Mouse (Mus musculus) neural tube, embryonic 15.5 days (tissue): ENCODE data around the gene Eri3. TPM values are rescaled to one million over a fixed set of nuclear protein-coding genes. Genes with fewer than 3 reads are reported as not detected.

Experiments
- ATAC-seq: fragments of 200-750 bp; cut with Nextera tagmentation; 2 replicates; pipeline ENCODE4 v1.8.0; 2017; ENCODE audit warnings: mild to moderate bottlenecking, moderate TSS enrichment, moderate library complexity; ENCODE audit not compliant: low FRiP score
- H3K27ac ChIP-seq: fragments of 300-500 bp; sonication (generic); replicated peaks from 2 replicates; pipeline ENCODE4 v1.5.1; 2015; ENCODE audit warnings: mild to moderate bottlenecking, inconsistent platforms
- H3K27me3 ChIP-seq: fragments of 300-500 bp; sonication (generic); replicated peaks from 2 replicates; pipeline ENCODE4 v1.6.1; 2015; ENCODE audit warnings: inconsistent platforms
- H3K36me3 ChIP-seq: fragments of 300-500 bp; sonication (generic); 2 replicates; pipeline ENCODE4 v1.6.1; 2015; ENCODE audit warnings: inconsistent platforms
- H3K4me1 ChIP-seq: fragments of 300-500 bp; sonication (generic); 2 replicates; pipeline ENCODE4 v1.6.1; 2015; ENCODE audit warnings: inconsistent platforms
- H3K4me2 ChIP-seq: fragments of 300-500 bp; sonication (generic); 2 replicates; pipeline ENCODE4 v1.6.1; 2015; ENCODE audit warnings: inconsistent platforms, mild to moderate bottlenecking, moderate library complexity
- H3K4me3 ChIP-seq: fragments of 300-500 bp; sonication (generic); replicated peaks from 2 replicates; pipeline ENCODE4 v1.5.1; 2015; ENCODE audit warnings: mild to moderate bottlenecking, inconsistent platforms
- H3K9ac ChIP-seq: fragments of 300-500 bp; sonication (generic); replicated peaks from 2 replicates; pipeline ENCODE4 v1.6.1; 2015; ENCODE audit warnings: mild to moderate bottlenecking, inconsistent platforms
- H3K9me3 ChIP-seq: fragments of 300-500 bp; sonication (generic); replicated peaks from 2 replicates; pipeline ENCODE4 v1.6.1; 2016; ENCODE audit warnings: inconsistent platforms
- WGBS: fragments of 180-500 bp; shearing (Covaris S2); methylation state at CpG from one replicate; pipeline ENCODE4 v1.1.7; 2015; ENCODE audit warnings: mixed read lengths; 5-methylcytosine and 5-hydroxymethylcytosine counted together
- polyA plus RNA-seq: library from polyadenylated mRNA; unstranded; fragments of >200 nt; fragmentation: Nextera tagmentation; extraction: Ambion mirVana; gene quantifications from 2 replicates; pipeline ENCODE4 v1.2.1, GENCODE M21; 2015

Gene Eri3
- polyA plus RNA-seq, 1 experiment from 2014 or later, result 244 TPM

DNA sequence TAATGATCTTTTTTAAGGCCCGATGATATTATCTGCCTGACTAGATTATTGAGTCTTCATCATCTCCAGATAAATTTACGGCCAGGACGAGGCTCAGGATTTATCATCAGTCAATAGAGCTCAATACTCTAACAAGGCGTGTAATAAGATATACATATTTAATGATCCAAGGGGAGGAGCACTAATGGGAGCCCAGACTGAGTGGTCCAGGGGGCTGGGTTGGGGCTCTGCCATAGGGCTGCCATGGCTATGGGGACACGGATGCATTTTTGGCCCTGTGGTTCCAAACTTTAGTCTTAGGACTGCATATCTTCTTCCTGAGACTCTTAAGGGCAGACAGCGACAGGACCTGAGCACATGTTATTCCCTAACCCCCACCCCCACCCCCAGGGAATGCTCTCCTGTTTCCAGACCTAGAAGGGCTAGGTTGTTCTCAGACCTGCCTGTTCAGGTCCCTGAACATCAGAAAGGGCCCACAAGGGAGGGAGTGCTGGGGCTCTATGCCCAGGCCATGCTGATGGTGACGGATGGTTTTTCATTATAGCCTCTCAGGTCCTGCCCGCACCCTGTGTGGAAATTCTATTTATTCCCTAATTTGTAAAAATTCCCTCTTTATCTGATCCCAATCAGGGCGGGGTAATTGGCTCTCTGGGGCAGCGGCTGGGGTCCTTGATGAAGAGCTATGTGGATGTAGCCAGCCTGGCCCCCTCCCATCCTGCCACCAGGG lies 114.4 kb downstream of the Eri3 start:
- no peak overlapping the region for H3K4me2 ChIP-seq
- no peak overlapping the region for H3K4me3 ChIP-seq
- peak overlapping the region; percentile 20; the same call in 1 of the 2 replicates for H3K9ac ChIP-seq
- H3K9me3 ChIP-seq, result no peaks in the 10 kb centered on the region
- H3K36me3 ChIP-seq, result no peaks in the 10 kb centered on the region
- H3K27ac ChIP-seq, result no peak overlapping the region
- no peak for ATAC-seq
- peaks cover 21% of the 10 kb centered on the region for H3K4me1 ChIP-seq
- no peaks in the 10 kb centered on the region for H3K27me3 ChIP-seq
- WGBS, result 41% methylated on average over 10 of the region's 10 CpGs

- peak; percentile 66; the same call in 1 of the 2 replicates for ATAC-seq
- no peaks in the 10 kb centered on the region for H3K36me3 ChIP-seq
- H3K27ac ChIP-seq, result peak overlapping the region; percentile 67
- no peak overlapping the region for H3K9ac ChIP-seq
- 11% methylated on average over 7 of the region's 7 CpGs for WGBS
- H3K4me2 ChIP-seq, result peak overlapping the region; percentile 11; the same call in 1 of the 2 replicates
- no peak overlapping the region for H3K4me3 ChIP-seq
- peaks cover 21% of the 10 kb centered on the region for H3K4me1 ChIP-seq
- H3K9me3 ChIP-seq, result no peaks in the 10 kb centered on the region
- H3K27me3 ChIP-seq, result no peaks in the 10 kb centered on the region
These were observed 115.4 kb downstream of the Eri3 start for GRCm38 (mm10) chr4:117665531-117665930.

- Histone ChIP-seq H3K4me1 (peaks cover 21% of the 10 kb centered on the region), H3K9me3 (no peaks in the 10 kb centered on the region), H3K9ac (no peak overlapping the region), H3K27ac (peak overlapping the region; percentile 58; the same call in 1 of the 2 replicates), H3K4me3 (no peak overlapping the region), H3K27me3 (no peaks in the 10 kb centered on the region), H3K36me3 (no peaks in the 10 kb centered on the region), H3K4me2 (no peak overlapping the region)
- 37% methylated on average over 8 of the region's 8 CpGs for WGBS
- ATAC-seq, result 0 out of 2 replicates have a peak, but pooled peaks have one; percentile 8
These were observed 115.9 kb downstream of the Eri3 start for GRCm38 (mm10) chr4:117666054-117666453.

DNA sequence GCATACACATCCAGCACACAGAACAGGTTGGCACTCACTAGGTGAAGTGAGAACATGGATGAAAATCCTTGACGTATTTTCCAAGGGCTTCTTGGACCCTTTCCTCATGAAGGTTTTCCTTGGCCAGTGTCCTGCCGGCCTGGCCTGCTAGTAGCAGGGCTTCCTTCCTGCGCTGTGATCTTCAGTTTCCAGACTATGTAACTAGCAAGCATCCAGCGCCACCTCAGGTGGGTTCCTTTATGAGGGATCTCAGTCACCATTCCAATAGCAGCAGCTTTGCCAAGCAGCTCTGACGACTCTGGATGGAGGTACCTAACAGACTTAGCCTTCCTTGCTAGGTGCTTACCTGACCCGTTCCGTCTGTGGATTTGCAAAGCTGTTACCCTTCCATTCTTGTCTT lies 119.7 kb downstream of the Eri3 start:
- Histone ChIP-seq H3K4me2 (no peak overlapping the region), H3K4me1 (peaks cover 14% of the 10 kb centered on the region), H3K36me3 (peaks cover 20% of the 10 kb centered on the region), H3K9me3 (no peaks in the 10 kb centered on the region), H3K27ac (no peak overlapping the region), H3K27me3 (no peaks in the 10 kb centered on the region), H3K4me3 (no peak overlapping the region), H3K9ac (no peak overlapping the region)
- no peak for ATAC-seq
- WGBS, result 81% methylated on average over 7 of the region's 7 CpGs

DNA sequence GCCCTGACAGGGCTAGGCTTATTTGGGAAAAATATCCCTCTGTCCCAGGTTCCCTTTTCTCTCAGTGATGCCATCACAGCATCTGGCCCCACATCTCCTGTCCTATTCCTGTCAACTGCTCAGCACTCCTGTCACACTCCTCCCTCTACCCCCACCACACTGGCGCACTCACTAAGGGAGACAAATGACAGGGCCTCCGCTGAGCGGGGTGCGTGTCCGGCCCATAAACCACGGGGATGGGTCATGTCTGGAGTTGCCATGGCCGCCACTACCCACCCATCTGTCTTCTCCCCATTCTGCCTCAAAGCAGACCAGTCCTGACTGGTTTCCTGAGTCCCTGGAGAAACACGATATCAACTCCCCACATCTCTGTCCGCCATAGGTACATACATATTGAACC lies 121.9 kb downstream of the Eri3 start:
- H3K4me3 ChIP-seq, result no peak overlapping the region
- WGBS, result 30% methylated on average over 9 of the region's 9 CpGs
- H3K4me2 ChIP-seq, result no peak overlapping the region
- H3K4me1 ChIP-seq, result peaks cover 4% of the 10 kb centered on the region; the same call in 1 of the 2 replicates
- H3K9ac ChIP-seq, result no peak overlapping the region
- no peak overlapping the region for H3K27ac ChIP-seq
- no peaks in the 10 kb centered on the region for H3K9me3 ChIP-seq
- H3K36me3 ChIP-seq, result peaks cover 39% of the 10 kb centered on the region
- no peaks in the 10 kb centered on the region for H3K27me3 ChIP-seq
- ATAC-seq, result no peak

DNA sequence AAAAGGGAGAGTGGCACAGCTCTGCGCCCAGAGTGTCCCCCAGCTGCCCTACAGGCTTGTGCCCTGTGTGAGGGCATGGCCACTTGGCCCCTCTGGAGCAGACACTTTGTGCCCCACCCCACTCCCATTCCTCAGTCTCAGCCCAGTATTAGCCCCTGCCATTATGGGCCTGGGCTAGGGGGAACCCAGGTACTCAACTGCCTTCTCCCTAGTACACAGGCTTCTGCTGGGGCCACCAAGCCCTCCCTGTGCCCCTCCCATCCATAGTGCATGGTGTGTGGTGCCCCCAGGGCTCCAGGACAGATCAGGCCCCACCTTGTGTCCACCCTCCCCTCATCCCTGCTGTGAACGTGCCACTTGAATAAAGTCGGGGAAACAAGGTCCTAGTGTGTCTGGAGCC lies 123.7 kb downstream of the Eri3 start:
- Histone ChIP-seq H3K9ac (no peak overlapping the region), H3K4me3 (no peak overlapping the region), H3K27ac (no peak overlapping the region), H3K27me3 (no peaks in the 10 kb centered on the region), H3K36me3 (peaks cover 57% of the 10 kb centered on the region), H3K4me2 (no peak overlapping the region), H3K4me1 (peaks cover 4% of the 10 kb centered on the region; the same call in 1 of the 2 replicates), H3K9me3 (no peaks in the 10 kb centered on the region)
- no peak for ATAC-seq
- WGBS, result 94% methylated on average over 3 of the region's 3 CpGs

DNA sequence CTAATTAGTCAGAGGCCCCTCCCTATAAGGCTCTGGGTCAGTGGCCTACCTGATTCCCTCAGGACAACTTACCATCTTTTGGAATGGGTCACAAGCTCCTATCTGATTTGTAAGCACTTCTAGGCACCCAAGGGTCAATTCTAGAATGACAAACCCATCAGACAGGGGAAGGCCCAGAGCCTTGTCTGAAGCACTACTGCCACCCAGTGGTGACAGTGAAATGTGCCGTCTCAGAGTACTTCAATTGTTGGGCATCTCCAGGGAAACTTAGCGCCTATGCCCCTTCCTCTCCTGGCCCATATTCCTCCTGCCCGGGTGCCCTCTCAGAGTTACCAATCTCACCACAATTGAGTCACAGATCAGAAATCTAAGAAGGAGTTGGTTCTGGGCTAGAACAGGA lies 126.7 kb downstream of the Eri3 start:
- H3K9me3 ChIP-seq, result no peaks in the 10 kb centered on the region
- ATAC-seq, result peak; percentile 45; the same call in 1 of the 2 replicates
- no peak overlapping the region for H3K27ac ChIP-seq
- peaks cover 18% of the 10 kb centered on the region for H3K4me1 ChIP-seq
- H3K4me3 ChIP-seq, result no peak overlapping the region
- H3K4me2 ChIP-seq, result no peak overlapping the region
- peaks cover 68% of the 10 kb centered on the region for H3K36me3 ChIP-seq
- no peak overlapping the region for H3K9ac ChIP-seq
- H3K27me3 ChIP-seq, result no peaks in the 10 kb centered on the region
- 12% methylated on average over 3 of the region's 3 CpGs for WGBS

DNA sequence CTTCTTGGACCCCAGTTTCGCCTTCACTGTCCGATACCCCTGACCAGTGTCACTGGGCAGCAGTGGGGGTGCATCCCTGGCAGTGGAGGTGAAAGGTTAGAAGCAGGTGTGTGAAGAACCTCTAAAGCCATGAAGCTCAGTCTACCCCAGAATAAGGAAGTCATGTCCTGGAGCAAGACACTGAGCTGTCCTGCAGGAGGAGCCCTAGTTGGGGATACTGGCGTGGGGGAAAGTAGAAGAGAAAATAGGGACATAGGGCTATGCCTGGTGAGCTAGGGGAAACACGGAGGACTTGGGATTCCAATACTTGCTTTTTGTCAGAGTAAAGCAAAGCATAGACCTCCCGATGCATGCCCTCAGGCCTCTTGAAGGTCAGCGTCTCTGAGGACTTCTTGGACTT lies 130.8 kb downstream of the Eri3 start:
- H3K4me3 ChIP-seq, result peak overlapping the region; percentile 94
- peaks cover 19% of the 10 kb centered on the region for H3K4me1 ChIP-seq
- ATAC-seq, result no peak
- no peak overlapping the region; the same call in 1 of the 2 replicates for H3K9ac ChIP-seq
- H3K4me2 ChIP-seq, result peak overlapping the region; percentile 94
- H3K9me3 ChIP-seq, result no peaks in the 10 kb centered on the region
- H3K36me3 ChIP-seq, result peaks cover 37% of the 10 kb centered on the region
- no peaks in the 10 kb centered on the region for H3K27me3 ChIP-seq
- no peak overlapping the region for H3K27ac ChIP-seq
- WGBS, result 83% methylated on average over 6 of the region's 6 CpGs

DNA sequence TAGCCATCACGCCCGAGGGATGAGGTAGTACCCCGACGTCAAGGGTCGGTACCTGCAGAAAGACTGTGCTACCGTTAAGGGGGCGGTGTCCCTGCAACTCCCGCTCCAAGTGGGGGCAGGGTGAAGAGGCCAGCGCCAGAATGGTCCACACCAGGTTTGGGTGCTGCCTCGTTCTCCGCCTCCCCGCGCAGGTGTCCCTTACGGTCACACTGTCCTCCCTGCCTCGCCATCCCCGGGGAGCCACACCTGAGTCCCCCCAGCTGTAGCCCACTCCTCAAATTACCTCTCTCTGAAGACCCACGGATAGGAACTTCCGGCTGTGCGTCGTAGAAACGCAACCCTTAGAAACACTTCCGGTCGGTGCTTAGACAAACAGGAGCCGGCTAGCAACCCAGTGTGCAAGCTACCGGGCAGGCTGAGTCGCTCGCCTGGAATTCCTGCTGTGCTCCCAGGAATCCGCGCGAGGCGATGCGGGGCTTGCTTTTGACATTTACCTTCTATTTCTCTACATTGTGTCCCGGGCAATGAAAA lies 131.8 kb downstream of the Eri3 start, which contains the start of gene Dmap1:
Gene Dmap1, minus strand, starts transcription at position 343 of the 531 bp plus-strand sequence.
- under 1% methylated on average over 33 of the region's 33 CpGs for WGBS
- Histone ChIP-seq H3K4me3 (peak within 1 kb of the TSS; percentile 94), H3K27ac (peak within 1 kb of the TSS; percentile 63), H3K9me3 (no peaks in the 10 kb centered on the region), H3K9ac (peak within 1 kb of the TSS; percentile 94), H3K4me1 (peaks cover 17% of the 10 kb centered on the region), H3K27me3 (no peaks in the 10 kb centered on the region), H3K36me3 (peaks cover 29% of the 10 kb centered on the region), H3K4me2 (peak within 1 kb of the TSS; percentile 94)
- peak; percentile 90 for ATAC-seq

DNA sequence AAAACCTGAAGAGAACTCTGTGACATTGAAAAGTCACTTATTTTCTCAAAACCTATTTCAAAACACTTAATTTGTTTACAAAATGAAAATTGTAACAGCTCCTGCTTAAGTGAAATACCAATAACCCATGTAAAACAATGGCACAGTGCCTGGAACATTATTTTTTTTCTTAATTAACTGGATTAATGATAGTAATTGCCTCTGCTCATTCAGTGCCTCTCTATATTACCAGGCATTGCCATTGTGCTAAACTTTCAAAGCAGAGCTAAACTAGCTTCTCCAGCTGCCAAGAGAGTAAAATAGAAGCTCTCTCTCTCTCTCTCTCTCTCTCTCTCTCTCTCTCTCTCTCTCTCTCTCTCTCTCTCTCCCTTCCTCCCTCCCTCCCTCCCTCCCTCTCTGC lies 132.3 kb downstream of the Eri3 start:
- H3K36me3 ChIP-seq, result peaks cover 25% of the 10 kb centered on the region
- H3K4me3 ChIP-seq, result peak overlapping the region; percentile 94
- H3K27ac ChIP-seq, result peak overlapping the region; percentile 63; the same call in 1 of the 2 replicates
- H3K9ac ChIP-seq, result 0 out of 2 replicates have a peak overlapping the region, but pooled peaks have one; percentile 20
- H3K27me3 ChIP-seq, result no peaks in the 10 kb centered on the region
- peak; percentile 32; the same call in 1 of the 2 replicates for ATAC-seq
- peaks cover 17% of the 10 kb centered on the region for H3K4me1 ChIP-seq
- H3K9me3 ChIP-seq, result no peaks in the 10 kb centered on the region
- H3K4me2 ChIP-seq, result peak overlapping the region; percentile 94

- Histone ChIP-seq H3K4me2 (peak overlapping the region; percentile 94; the same call in 1 of the 2 replicates), H3K36me3 (peaks cover 18% of the 10 kb centered on the region)
These were observed 133.0 kb downstream of the Eri3 start for GRCm38 (mm10) chr4:117683048-117683768.

More at GRCm38 (mm10) chr4:117683048-117683768, 133.0 kb downstream of the Eri3 start:
- H3K27ac ChIP-seq, result no peak overlapping the region
- H3K27me3 ChIP-seq, result no peaks in the 10 kb centered on the region
- H3K4me1 ChIP-seq, result peaks cover 17% of the 10 kb centered on the region
- WGBS, result 81% methylated on average over 6 of the region's 6 CpGs
- no peak for ATAC-seq
- no peaks in the 10 kb centered on the region for H3K9me3 ChIP-seq
- no peak overlapping the region for H3K9ac ChIP-seq
- H3K4me3 ChIP-seq, result no peak overlapping the region
